Mouse (Mus musculus) midbrain, embryonic 15.5 days (tissue): ENCODE results near the gene Rfxank. TPM values are rescaled to one million over a fixed set of nuclear protein-coding genes. Genes with fewer than 3 reads are reported as not detected.

Experiments used
- ATAC-seq: fragments of 200-750 bp; cut with Nextera tagmentation; replicated peaks from 2 replicates; pipeline ENCODE4 v1.8.0; 2017; ENCODE audit warnings: moderate TSS enrichment
- H3K27ac ChIP-seq: fragments of 300-500 bp; sonication (generic); 2 replicates; pipeline ENCODE4 v1.5.1; 2015; ENCODE audit warnings: mild to moderate bottlenecking, inconsistent platforms
- H3K27me3 ChIP-seq: fragments of 300-500 bp; sonication (generic); replicated peaks from 2 replicates; pipeline ENCODE4 v1.6.1; 2015; ENCODE audit warnings: inconsistent platforms
- H3K36me3 ChIP-seq: fragments of 300-500 bp; sonication (generic); replicated peaks from 2 replicates; pipeline ENCODE4 v1.6.1; 2015; ENCODE audit warnings: inconsistent platforms
- H3K4me1 ChIP-seq: fragments of 300-500 bp; sonication (generic); 2 replicates; pipeline ENCODE4 v1.6.1; 2015; ENCODE audit warnings: inconsistent platforms
- H3K4me2 ChIP-seq: fragments of 300-500 bp; sonication (generic); 2 replicates; pipeline ENCODE4 v1.6.1; 2015; ENCODE audit warnings: inconsistent platforms, mild to moderate bottlenecking, moderate library complexity
- H3K4me3 ChIP-seq: fragments of 300-500 bp; sonication (generic); 2 replicates; pipeline ENCODE4 v1.5.1; 2015; ENCODE audit warnings: mild to moderate bottlenecking, inconsistent platforms
- H3K9ac ChIP-seq: fragments of 300-500 bp; sonication (generic); 2 replicates; pipeline ENCODE4 v1.6.1; 2015; ENCODE audit warnings: mild to moderate bottlenecking, inconsistent platforms
- H3K9me3 ChIP-seq: fragments of 300-500 bp; sonication (generic); 2 replicates; pipeline ENCODE4 v1.6.1; 2016; ENCODE audit warnings: inconsistent platforms
- WGBS: fragments of 180-500 bp; shearing (Covaris S2); methylation state at CpG from one replicate; pipeline ENCODE4 v1.1.7; 2015; ENCODE audit warnings: mixed read lengths; 5-methylcytosine and 5-hydroxymethylcytosine counted together
- polyA plus RNA-seq: library from polyadenylated mRNA; unstranded; fragments of >200 nt; fragmentation: Nextera tagmentation; extraction: Ambion mirVana; gene quantifications from 2 replicates; pipeline ENCODE4 v1.2.1, GENCODE M21; 2015

Rfxank gene
- polyA plus RNA-seq, 1 experiment from 2014 or later, result 13.4 TPM

GRCm38 (mm10) chr8:70170116-70170515 is 31.2 kb upstream of the Rfxank start:
- H3K36me3 ChIP-seq, result no peaks in the 10 kb centered on the region
- WGBS, result 88% methylated on average over 3 of the region's 3 CpGs
- no peak for ATAC-seq

GRCm38 (mm10) chr8:70166504-70167110 is 27.7 kb upstream of the Rfxank start:
- H3K4me1 ChIP-seq, result peaks cover 8% of the 10 kb centered on the region
- WGBS, result 2% methylated on average over 21 of the region's 21 CpGs
- H3K4me3 ChIP-seq, result peak overlapping the region; percentile 28
- H3K27ac ChIP-seq, result no peak overlapping the region
- H3K27me3 ChIP-seq, result peaks cover 12% of the 10 kb centered on the region; the same call in 1 of the 2 replicates
- no peaks in the 10 kb centered on the region for H3K9me3 ChIP-seq
- no peak overlapping the region for H3K9ac ChIP-seq
- peak; percentile 81 for ATAC-seq
- peak overlapping the region; percentile 57 for H3K4me2 ChIP-seq
- H3K36me3 ChIP-seq, result no peaks in the 10 kb centered on the region

More at GRCm38 (mm10) chr8:70170116-70170515, 31.2 kb upstream of the Rfxank start:
- peaks cover 9% of the 10 kb centered on the region; the same call in 1 of the 2 replicates for H3K27me3 ChIP-seq
- H3K4me3 ChIP-seq, result no peak overlapping the region
- H3K9ac ChIP-seq, result no peak overlapping the region
- H3K4me1 ChIP-seq, result peaks cover 23% of the 10 kb centered on the region
- no peak overlapping the region for H3K27ac ChIP-seq
- no peak overlapping the region for H3K4me2 ChIP-seq
- no peaks in the 10 kb centered on the region for H3K9me3 ChIP-seq

DNA sequence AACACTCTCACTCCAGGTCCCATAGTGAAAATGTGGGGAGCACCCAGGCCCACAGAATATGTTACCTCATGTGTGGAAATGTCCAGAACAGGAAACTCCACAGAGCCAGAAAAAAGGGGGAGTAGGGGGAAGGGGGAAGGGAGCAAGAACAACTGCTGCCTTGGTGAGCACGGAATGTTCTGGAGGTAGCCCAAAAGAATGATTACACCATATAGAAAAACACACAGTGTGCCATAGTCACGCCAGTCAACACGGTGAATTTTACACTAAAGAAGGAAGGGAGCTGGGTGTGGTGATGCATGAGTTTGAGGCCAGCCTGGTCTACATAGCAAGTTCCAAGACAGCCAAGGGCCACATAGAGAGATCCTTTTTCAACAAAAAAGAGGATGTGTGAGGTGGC is 24.4 kb upstream of the Rfxank start:
- Histone ChIP-seq H3K27me3 (peaks cover 12% of the 10 kb centered on the region; the same call in 1 of the 2 replicates), H3K27ac (no peak overlapping the region), H3K4me1 (peaks cover 12% of the 10 kb centered on the region), H3K9me3 (no peaks in the 10 kb centered on the region), H3K4me2 (no peak overlapping the region), H3K9ac (no peak overlapping the region), H3K4me3 (no peak overlapping the region), H3K36me3 (no peaks in the 10 kb centered on the region)
- ATAC-seq, result no peak
- 92% methylated on average over 3 of the region's 3 CpGs for WGBS

- Histone ChIP-seq H3K36me3 (no peaks in the 10 kb centered on the region), H3K9me3 (no peaks in the 10 kb centered on the region), H3K27me3 (0 out of 2 replicates have a peak, but pooled peaks cover 3% of the 10 kb centered on the region), H3K4me3 (no peak overlapping the region), H3K27ac (no peak overlapping the region), H3K9ac (no peak overlapping the region), H3K4me1 (peaks cover 9% of the 10 kb centered on the region), H3K4me2 (no peak overlapping the region)
- no peak for ATAC-seq
- WGBS, result 72% methylated on average over 13 of the region's 13 CpGs
These were observed 21.1 kb upstream of the Rfxank start for GRCm38 (mm10) chr8:70160015-70160414.

- Histone ChIP-seq H3K9ac (no peak overlapping the region), H3K4me2 (no peak overlapping the region), H3K27me3 (0 out of 2 replicates have a peak, but pooled peaks cover 2% of the 10 kb centered on the region), H3K4me3 (no peak overlapping the region), H3K36me3 (no peaks in the 10 kb centered on the region), H3K27ac (no peak overlapping the region), H3K9me3 (no peaks in the 10 kb centered on the region), H3K4me1 (peaks cover 9% of the 10 kb centered on the region)
- WGBS, result 86% methylated on average over 4 of the region's 4 CpGs
- no peak for ATAC-seq
These were observed 20.3 kb upstream of the Rfxank start for GRCm38 (mm10) chr8:70159211-70159610.

- Histone ChIP-seq H3K27me3 (no peaks in the 10 kb centered on the region), H3K4me3 (peak overlapping the region; percentile 48), H3K36me3 (no peaks in the 10 kb centered on the region), H3K4me2 (peak overlapping the region; percentile 72), H3K9ac (peak overlapping the region; percentile 55), H3K4me1 (peaks cover 9% of the 10 kb centered on the region), H3K27ac (peak overlapping the region; percentile 8; the same call in 1 of the 2 replicates), H3K9me3 (no peaks in the 10 kb centered on the region)
- ATAC-seq, result peak; percentile 93
- WGBS, result 10% methylated on average over 38 of the region's 40 CpGs
These were observed 19.3 kb upstream of the Rfxank start for GRCm38 (mm10) chr8:70158069-70158853.

DNA sequence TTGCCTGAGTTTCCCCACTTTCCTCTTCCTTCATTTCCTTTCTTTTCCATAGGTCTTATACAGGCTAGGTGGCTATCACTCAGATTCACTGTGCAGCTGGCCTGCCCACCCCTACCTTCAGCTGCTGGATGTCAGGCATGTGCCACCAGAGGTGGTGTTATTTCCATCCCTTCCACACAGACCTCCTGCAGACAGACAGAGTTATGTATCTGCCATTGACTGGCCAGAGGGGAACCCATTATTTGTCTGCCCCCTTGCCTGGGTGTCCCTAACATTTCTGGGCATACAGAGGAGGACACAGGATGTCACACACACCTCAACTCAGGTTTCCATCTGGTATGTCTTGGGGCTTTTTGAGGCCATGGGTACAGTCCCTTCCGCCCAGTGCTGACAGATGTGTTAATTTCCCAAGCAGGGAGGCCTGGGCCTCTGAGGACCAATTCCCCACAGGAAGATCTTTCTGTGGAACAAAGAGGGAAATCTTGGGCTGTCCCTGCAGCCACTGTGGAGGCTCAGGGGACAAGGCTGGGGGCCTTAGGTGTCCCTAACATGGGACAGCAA is 18.4 kb upstream of the Rfxank start:
- 87% methylated on average over 1 of the region's 1 CpGs for WGBS
- Histone ChIP-seq H3K27me3 (no peaks in the 10 kb centered on the region), H3K27ac (no peak overlapping the region), H3K9me3 (no peaks in the 10 kb centered on the region), H3K4me2 (no peak overlapping the region), H3K4me3 (no peak overlapping the region), H3K36me3 (no peaks in the 10 kb centered on the region), H3K9ac (no peak overlapping the region), H3K4me1 (peaks cover 13% of the 10 kb centered on the region)
- ATAC-seq, result no peak

- H3K4me1 ChIP-seq, result peaks cover 9% of the 10 kb centered on the region
- WGBS, result 10% methylated on average over 18 of the region's 22 CpGs
- no peak overlapping the region for H3K27ac ChIP-seq
- no peak overlapping the region for H3K9ac ChIP-seq
- peak overlapping the region; percentile 39 for H3K4me2 ChIP-seq
- no peaks in the 10 kb centered on the region for H3K36me3 ChIP-seq
- peak; percentile 86 for ATAC-seq
- H3K4me3 ChIP-seq, result no peak overlapping the region
- H3K9me3 ChIP-seq, result no peaks in the 10 kb centered on the region
- H3K27me3 ChIP-seq, result no peaks in the 10 kb centered on the region
These were observed 13.7 kb upstream of the Rfxank start for GRCm38 (mm10) chr8:70152537-70153257.

DNA sequence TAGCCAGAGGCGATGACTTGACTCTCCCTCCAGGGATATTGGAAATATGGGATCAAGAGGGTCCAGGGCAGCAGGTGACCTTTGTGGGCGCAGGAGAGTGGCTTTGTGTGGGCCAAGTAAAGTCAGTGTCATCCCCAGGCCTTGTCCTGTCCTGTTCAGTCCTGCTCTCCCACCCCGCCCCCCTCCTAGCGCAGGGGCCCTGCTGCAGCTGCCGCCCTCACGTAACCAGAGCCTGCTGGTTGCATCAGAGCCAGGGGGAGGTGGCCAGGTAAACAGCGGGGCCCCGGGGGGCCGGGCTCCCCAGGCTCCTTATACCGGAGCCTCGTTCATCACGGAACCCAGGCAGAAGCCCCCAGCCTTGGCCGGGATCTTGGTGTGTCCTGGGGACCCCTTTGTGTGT is 11.2 kb upstream of the Rfxank start:
- H3K27ac ChIP-seq, result no peak overlapping the region
- H3K27me3 ChIP-seq, result no peaks in the 10 kb centered on the region
- H3K9ac ChIP-seq, result no peak overlapping the region
- peaks cover 9% of the 10 kb centered on the region for H3K4me1 ChIP-seq
- no peaks in the 10 kb centered on the region for H3K9me3 ChIP-seq
- no peak overlapping the region for H3K4me2 ChIP-seq
- WGBS, result 15% methylated on average over 13 of the region's 13 CpGs
- peaks cover 10% of the 10 kb centered on the region for H3K36me3 ChIP-seq
- ATAC-seq, result peak; percentile 15; the same call in 1 of the 2 replicates
- no peak overlapping the region for H3K4me3 ChIP-seq

GRCm38 (mm10) chr8:70147678-70148607 is 9.0 kb upstream of the Rfxank start:
- Histone ChIP-seq H3K9me3 (no peaks in the 10 kb centered on the region), H3K4me3 (no peak overlapping the region), H3K9ac (no peak overlapping the region), H3K4me1 (peaks cover 9% of the 10 kb centered on the region), H3K27me3 (no peaks in the 10 kb centered on the region), H3K36me3 (peaks cover 17% of the 10 kb centered on the region), H3K4me2 (no peak overlapping the region), H3K27ac (no peak overlapping the region)
- no peak for ATAC-seq
- 91% methylated on average over 7 of the region's 7 CpGs for WGBS

- Histone ChIP-seq H3K9me3 (no peaks in the 10 kb centered on the region), H3K27me3 (no peaks in the 10 kb centered on the region), H3K4me1 (peaks cover 24% of the 10 kb centered on the region), H3K27ac (peak overlapping the region; percentile 85), H3K4me2 (peak overlapping the region; percentile 79), H3K9ac (peak overlapping the region; percentile 86), H3K4me3 (peak overlapping the region; percentile 74), H3K36me3 (peaks cover 13% of the 10 kb centered on the region)
- 6% methylated on average over 9 of the region's 9 CpGs for WGBS
- 0 out of 2 replicates have a peak, but pooled peaks have one; percentile 0 for ATAC-seq
These were observed 1.0 kb upstream of the Rfxank start for GRCm38 (mm10) chr8:70139981-70140380.
